Mouse (Mus musculus) testis, adult 2 months (tissue): ENCODE data around the gene Anp32e. TPM values are rescaled to one million over a fixed set of nuclear protein-coding genes. Genes with fewer than 3 reads are reported as not detected.
"Not testable (repeated sequence)": the region's sequence is repeated elsewhere in the genome, so short reads cannot be mapped to it uniquely, and the experiment has no call there.

Experiments
- H3K27ac ChIP-seq: fragments of 200-500 bp; 2 replicates; pipeline ENCODE4 v1.5.1; 2012; ENCODE audit warnings: low read depth, low read length; ENCODE audit not compliant: control insufficient read depth, insufficient read depth
- H3K27me3 ChIP-seq: fragments of 200-500 bp; 2 replicates; pipeline ENCODE4 v1.6.1; 2012; ENCODE audit warnings: mild to moderate bottlenecking, low read length, moderate library complexity; ENCODE audit not compliant: control insufficient read depth, insufficient read depth
- H3K36me3 ChIP-seq: fragments of 200-500 bp; 2 replicates; pipeline ENCODE4 v1.6.1; 2012; ENCODE audit warnings: mild to moderate bottlenecking, low read length; ENCODE audit not compliant: control insufficient read depth, insufficient read depth
- H3K4me1 ChIP-seq: fragments of 200-500 bp; 2 replicates; pipeline ENCODE4 v1.6.1; 2012; ENCODE audit warnings: low read length; ENCODE audit not compliant: control insufficient read depth, insufficient read depth
- H3K4me3 ChIP-seq: fragments of 200-500 bp; 2 replicates; pipeline ENCODE4 v1.5.1; 2012; ENCODE audit warnings: low read depth, mild to moderate bottlenecking, low read length, moderate library complexity, mixed read lengths; ENCODE audit not compliant: control insufficient read depth
- CTCF ChIP-seq: fragments of 200-500 bp; IDR thresholded peaks from 2 replicates; pipeline ENCODE4 v1.5.1; 2012; ENCODE audit warnings: low read depth, mild to moderate bottlenecking, inconsistent platforms, low read length, moderate library complexity; ENCODE audit not compliant: control insufficient read depth, insufficient read depth, insufficient replicate concordance
- POLR2A ChIP-seq: fragments of 200-500 bp; IDR thresholded peaks from 2 replicates; pipeline ENCODE4 v1.6.1; 2012; ENCODE audit warnings: low read depth, mild to moderate bottlenecking, inconsistent platforms, low read length, moderate library complexity; ENCODE audit not compliant: control insufficient read depth
- polyA plus RNA-seq: library from polyadenylated mRNA; depleted of rRNA; stranded (reverse); fragments of >200 nt; gene quantifications from 2 replicates; pipeline ENCODE4 v1.2.3, GENCODE M21; 2012

The Anp32e gene
- polyA plus RNA-seq, 1 experiment: 6.0 TPM

DNA sequence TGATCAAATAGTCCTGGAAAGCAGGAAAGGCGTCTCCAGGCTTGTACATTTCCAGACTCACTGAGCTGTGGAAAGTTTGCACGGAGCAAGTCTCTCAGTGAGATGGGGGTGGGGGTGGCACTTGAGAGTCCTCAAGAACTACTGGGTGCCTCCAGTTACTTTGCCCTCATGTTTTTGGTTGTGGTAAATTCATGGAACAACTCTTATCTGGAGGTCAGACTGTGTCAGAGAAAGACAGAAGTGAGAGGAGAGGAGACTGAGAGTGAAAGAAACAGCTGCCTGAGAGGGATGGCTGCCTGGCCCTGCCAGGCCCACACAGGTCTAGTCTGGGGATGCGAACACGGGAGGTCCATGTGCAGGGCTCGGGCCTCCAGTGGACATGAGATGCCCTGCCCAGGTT is 26.3 kb downstream of the Anp32e start:
- H3K4me1 ChIP-seq: peaks cover 9% of the 10 kb centered on the region
- H3K4me3 ChIP-seq: no peak overlapping the region
- TF ChIP-seq POLR2A: no peak
- TF ChIP-seq CTCF: no peak
- no peak overlapping the region for H3K27ac ChIP-seq
- no peaks in the 10 kb centered on the region for H3K36me3 ChIP-seq
- no peaks in the 10 kb centered on the region for H3K27me3 ChIP-seq

DNA sequence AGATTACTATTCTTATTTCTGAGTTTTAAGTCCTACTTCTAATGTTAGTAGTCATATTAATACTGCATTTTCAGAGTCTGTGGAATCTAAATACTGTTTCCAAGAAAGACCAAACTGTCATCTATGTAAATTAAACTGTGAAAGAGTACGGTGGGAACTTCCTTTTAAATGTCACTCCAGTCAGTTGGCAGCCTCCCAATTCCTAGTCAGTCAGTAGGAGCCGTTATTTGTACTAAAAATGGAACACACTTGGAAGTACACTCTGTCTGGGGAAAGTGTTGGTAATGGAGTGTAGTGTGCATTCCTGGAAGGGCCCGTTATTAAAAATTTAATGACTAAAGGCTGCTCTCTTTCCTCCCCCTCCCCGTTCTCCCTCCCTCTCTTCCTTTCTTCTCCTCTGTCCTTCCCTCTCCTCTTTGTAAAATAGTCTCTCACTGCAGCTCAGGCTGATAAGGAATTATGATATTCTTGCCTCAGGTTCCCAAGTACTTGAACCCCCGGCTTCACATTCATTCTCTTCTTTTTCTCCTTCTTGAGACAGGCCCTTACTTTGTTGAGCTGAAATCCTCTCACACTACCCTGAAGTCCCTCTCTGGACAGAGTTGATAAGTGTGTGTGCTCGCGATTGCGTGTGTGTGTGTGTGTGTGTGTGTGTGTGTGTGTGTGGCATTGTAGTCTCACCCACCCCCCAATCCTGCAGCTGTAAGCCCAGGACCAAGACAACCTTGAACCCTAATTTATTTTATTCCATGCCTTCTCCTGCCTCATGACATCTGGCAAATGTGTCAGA is 28.5 kb downstream of the Anp32e start:
- H3K27me3 ChIP-seq: no peaks in the 10 kb centered on the region
- TF ChIP-seq CTCF (no peak), POLR2A (no peak)
- H3K27ac ChIP-seq: no peak overlapping the region
- no peaks in the 10 kb centered on the region for H3K36me3 ChIP-seq
- peaks cover 4% of the 10 kb centered on the region for H3K4me1 ChIP-seq
- no peak overlapping the region for H3K4me3 ChIP-seq

DNA sequence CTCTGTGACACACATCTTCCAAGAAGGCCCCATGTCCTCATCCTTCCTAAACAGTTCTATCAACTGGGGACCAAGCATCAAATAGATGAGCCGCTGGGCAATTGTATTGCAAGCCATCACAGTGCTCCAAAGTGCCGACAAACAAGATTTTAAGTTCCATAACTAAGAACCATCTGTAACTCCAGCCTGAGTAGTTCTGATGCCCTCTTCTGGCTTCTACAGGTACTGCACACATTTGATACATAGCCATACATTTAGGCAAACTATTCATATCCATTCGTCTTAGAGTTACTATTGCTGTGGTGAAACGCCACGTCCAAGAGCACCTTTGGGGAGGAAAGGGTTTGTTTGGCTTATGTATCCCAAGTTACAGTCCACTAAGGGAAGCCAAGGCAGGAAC is 30.0 kb downstream of the Anp32e start:
- Histone ChIP-seq H3K4me3 (no peak overlapping the region), H3K27me3 (no peaks in the 10 kb centered on the region), H3K4me1 (peaks cover 4% of the 10 kb centered on the region), H3K36me3 (no peaks in the 10 kb centered on the region), H3K27ac (no peak overlapping the region)
- TF ChIP-seq POLR2A: no peak
- TF ChIP-seq CTCF: 0 out of 2 replicates have a peak, but pooled peaks have one; percentile 10

DNA sequence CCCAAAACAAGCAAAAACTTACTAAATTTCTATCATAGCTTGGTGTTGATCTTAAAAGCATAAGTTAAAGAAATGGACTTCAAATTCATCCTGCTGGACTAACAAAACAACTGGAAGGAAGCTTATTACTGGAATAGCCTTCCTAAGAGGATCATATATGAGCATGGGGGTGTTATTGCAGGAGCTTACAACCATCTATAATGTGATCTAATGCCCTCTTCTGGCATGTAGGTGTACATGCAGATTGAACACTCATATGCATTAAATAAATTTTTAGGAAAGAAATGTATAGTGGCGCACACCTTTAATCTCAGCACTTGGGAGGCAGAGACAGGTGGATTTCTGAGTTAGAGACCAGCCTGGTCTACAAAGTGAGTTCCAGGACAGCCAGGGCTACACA is 30.8 kb downstream of the Anp32e start:
- Histone ChIP-seq H3K4me3 (no peak overlapping the region), H3K36me3 (no peaks in the 10 kb centered on the region), H3K27me3 (no peaks in the 10 kb centered on the region), H3K27ac (no peak overlapping the region), H3K4me1 (peaks cover 4% of the 10 kb centered on the region)
- TF ChIP-seq CTCF: no peak
- TF ChIP-seq POLR2A: no peak

DNA sequence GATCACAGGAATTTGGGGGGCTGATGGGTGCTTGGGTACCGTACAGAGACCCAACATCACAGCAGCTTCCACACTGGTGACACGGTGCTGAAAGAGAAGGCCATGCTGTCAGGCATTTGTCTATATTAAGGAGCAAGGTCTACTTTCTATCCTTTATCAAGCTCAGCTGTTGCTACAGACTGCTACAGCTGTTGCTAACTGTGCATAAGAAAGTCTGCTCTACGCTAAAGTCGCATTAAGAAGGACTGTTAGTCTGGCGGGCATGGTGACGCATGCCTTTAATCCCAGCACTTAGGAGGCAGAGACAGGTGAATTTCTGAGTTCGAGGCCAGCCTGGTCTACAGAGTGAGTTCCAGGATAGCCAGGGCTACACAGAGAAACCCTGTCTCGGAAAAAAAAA is 33.1 kb downstream of the Anp32e start:
- not testable (repeated sequence) for H3K27me3 ChIP-seq, H3K4me1 ChIP-seq, H3K4me3 ChIP-seq, H3K27ac ChIP-seq, H3K36me3 ChIP-seq

DNA sequence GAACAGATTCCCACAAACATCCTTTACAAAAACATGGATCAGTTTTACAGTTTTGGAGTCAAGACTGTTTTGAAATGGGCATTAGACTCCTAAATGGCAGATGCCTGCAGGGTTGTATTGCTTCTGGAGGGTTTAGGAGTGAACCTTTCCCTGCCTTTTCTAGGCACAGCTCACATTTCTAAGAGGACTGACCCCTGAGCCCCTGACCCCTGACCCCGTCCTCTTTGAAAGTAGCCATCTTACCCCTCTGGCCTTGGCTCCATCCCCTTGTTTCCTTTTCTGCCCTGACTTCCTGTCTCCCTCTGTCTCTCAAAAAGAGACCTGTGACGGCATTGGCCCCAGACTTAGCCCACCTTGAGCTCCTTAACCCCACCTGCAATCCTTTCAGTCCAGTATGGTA is 34.2 kb downstream of the Anp32e start:
- H3K27ac ChIP-seq: no peak overlapping the region

DNA sequence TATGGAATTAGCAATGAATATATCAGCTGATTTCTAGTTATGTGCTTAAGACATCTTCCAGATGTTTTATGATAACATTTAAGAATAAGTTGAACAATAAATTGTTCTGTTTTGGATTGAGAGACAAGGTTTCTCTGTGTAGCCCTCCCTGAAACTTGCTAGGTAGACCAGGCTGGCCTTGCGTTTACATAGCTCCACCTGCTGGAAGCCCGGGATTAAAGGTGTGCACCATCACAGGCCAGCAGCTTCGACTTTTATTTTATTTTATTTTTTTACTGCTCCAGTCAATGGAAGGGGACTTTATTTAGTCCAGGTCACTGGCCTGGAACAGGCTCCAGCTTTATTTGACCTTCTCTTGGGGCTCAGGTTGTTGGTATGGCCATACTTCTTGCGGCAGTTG is 34.6 kb downstream of the Anp32e start:
- H3K27me3 ChIP-seq: no peaks in the 10 kb centered on the region
- H3K4me3 ChIP-seq: no peak overlapping the region
- H3K4me1 ChIP-seq: peaks cover 4% of the 10 kb centered on the region
- H3K36me3 ChIP-seq: no peaks in the 10 kb centered on the region
- no peak overlapping the region for H3K27ac ChIP-seq
- TF ChIP-seq POLR2A (no peak), CTCF (no peak)

More for the DNA sequence above, 34.2 kb downstream of the Anp32e start:
- peaks cover 4% of the 10 kb centered on the region for H3K4me1 ChIP-seq
- no peaks in the 10 kb centered on the region for H3K36me3 ChIP-seq
- TF ChIP-seq POLR2A: no peak
- TF ChIP-seq CTCF: no peak
- H3K27me3 ChIP-seq: no peaks in the 10 kb centered on the region
- H3K4me3 ChIP-seq: no peak overlapping the region
